Mouse (Mus musculus) spleen, adult 12 weeks (tissue): Measurements from ENCODE around the gene Slc27a1.
A peak's percentile ranks its signal among the peaks of the same experiment; 100 is the strongest.

Experiments used
- DNase-seq: peaks from one replicate; pipeline ENCODE4 v3.0.0; 2022; ENCODE audit warnings: low spot score

The Slc27a1 gene

DNA sequence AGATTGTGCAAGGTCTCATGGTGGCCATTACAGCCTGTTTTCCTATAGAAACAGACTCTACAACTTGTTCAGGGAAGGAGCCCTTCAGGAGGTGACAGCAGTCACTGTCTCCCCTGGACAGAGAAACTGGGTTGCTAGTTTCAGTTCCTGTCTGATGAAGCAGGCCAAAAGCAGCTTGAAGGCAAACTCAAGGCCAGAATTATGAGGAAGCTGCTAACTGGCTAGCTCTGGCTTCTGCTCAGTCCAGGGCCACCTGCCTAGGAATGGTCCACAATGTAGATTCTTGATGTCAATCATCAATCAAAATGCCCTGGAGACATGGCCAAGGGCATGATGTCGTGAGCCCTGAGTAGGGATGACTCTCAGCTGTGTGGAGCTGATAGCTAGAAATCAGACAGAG is 56.4 kb downstream of the Slc27a1 start:
- no peak for DNase-seq

DNA sequence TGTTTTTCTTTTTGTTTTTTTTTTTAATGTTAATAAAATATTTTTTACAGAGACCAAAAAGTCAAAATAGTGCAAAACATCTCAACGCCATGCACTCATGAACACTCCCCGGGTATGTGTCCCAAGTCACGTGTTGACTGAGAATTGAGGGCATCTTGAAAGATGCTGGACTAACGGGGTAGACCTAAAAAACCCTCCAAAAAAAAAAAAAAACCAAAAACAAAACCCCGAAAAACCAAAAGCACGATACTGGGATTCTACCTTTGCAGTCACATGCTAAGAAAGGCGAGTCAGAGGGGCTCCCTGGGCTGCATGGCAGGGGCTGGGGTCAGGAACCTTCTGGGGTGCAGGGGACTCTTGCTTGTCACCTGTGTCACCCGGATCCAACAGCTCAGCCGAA is 58.1 kb downstream of the Slc27a1 start:
- DNase-seq = no peak

DNA sequence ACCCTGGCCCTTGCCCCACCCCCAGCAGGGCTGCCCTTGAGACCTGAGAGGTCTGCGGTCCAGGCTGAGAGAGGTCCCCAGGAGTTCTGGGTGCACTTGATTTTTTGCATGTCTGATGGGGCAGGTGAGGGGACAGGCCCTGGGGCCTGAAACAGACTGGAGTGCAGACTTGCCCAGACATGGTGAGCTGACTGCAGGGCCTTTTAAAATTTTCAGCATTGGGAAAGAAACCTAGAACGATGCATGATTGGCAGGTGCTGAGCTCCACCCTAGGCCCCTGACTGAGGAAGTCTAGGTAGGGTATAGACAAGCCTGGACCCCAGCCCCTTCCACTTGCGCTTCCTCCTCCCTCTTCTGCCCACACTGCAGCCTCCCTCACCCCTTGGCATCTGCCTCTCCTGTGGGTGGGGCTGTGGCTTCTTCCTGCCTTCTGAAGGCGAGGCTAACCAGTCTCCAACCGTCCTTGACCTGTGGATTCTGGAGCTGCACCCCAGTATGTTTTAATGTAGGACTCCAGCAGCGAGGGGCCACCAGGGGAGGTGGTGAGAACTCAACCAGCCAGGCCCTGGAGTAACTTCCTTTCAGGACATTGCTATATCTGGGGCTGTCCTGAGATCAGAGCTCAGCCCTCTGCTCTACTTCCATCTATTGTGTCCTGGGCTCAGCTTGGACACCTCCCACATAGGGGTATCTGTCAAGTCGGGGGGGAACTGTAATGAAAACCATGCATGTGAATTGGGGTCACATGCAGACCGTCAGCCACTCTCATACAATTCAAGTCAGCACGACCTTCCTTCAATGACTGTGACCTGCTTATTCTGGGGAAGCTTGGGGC is 58.8 kb downstream of the Slc27a1 start:
- no peak for DNase-seq

DNA sequence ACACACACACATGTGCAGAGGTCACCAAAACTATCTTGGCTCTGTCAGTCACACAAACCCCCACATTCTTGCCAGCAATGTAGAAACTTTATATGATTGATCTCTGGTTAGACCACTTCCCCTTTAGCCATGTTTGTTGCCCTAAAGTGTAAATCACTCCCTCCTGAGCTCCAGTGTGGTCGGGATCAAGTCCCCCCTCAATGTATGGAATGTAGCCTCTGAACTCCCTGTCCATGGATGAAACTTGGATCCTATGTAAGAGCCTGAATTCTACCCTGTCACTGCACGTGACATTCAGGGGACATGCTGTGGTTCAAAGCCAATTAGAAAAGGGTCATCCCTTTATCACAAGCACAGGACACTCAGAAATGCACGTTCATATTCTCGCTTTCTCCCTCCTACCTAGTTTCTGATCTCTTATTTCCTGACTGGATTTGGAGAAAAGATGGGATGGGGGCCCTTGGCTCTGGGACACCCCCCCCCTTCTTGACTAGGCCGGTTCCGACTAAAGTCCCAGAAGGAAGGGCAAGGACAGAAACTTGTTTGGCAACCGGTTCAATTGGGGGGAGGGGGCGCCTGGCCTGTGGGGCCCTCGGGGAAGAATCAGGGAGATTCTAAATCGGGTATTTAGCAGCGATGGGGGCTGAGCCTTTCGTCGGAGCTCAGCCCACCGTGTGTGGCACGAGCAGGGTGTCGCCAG is 59.9 kb downstream of the Slc27a1 start:
- no peak for DNase-seq

DNA sequence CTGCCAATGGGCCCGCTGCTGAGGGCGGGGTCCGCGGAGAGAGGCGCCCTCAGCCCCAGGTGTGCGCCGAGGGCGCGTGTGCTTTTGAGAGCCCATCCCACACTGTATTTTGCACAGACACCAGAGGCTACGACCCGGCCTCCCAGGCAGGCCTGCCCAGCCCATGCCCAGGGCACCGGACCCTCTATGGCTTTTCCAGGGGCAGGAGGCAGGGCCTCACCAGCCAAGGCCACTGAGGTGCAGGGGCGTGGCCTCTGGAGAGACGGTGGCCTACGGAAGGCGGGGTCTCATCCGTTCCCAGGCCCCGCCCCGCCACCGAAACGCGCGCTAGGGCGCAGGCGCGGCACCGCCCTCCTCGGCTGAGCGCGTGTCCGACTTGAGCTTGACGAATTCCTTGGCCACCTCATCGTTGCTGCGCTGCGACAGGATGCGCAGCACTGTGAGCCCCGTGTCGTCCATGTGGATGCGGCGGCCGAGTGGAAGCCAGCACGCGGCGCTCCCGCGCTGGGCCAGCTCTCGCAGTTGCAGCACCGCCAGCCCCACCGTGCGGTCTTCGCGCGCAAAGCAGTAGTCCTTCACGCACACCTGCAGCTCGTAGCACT is 60.5 kb downstream of the Slc27a1 start:
- DNase-seq = peak; percentile 85

DNA sequence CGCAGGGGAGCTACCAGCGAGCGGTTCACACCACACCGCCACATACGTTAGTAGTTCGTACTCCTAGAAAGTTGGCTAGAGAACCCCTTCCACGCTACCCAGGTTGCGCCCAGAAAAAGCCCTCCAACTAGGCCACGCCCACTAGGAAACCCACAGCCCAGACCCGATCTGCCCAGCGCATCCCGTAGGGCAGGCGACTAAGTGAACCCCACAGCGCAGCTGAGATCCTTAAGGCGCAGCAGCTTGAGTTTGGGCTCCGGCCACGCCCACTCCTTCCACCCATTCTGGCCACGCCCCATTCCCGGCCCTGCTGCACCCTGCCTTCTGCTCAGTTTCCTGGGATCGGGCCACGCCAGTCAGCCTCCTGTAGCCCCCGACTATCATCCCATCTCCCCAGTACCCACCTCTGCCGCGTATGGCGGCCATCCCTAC is 61.1 kb downstream of the Slc27a1 start:
- no peak for DNase-seq

DNA sequence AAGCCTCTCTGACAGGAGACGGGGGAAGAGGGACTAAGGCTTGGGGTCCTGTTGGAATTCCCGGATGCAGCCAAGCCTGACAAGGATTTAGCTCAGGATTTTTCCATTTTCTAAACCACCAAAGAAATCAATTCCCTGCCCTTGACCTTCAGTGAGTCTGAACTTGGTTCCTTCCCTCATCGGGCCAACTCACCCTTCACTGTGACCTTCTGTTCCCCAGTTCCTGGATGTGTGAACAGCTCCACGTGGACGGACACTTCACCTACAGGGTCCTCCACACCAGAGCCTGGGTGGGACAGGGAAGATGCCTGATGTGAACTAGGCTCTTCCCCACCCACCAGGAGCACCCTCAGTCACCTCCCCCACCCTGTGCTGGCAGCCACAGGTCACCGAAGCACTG is 62.1 kb downstream of the Slc27a1 start:
- no peak for DNase-seq

DNA sequence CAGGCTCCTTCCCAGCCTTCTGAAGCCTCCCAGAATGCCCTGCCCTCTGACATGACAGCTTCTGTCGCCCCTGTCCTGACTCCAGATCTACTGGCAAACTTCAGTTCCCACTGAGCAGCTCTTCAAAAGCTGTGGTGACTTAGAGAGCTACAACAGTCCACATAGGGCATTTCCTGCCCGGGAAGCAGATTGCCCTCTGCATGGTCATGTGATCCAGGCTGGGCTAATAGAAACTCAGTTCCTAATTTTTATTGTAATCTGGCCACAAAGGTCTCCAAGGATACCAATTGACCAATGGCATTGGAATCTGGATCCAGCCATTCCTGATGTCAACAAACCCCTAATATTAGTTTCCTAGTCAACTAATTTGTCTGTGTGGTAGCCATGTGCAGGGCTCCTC is 63.2 kb downstream of the Slc27a1 start:
- no peak for DNase-seq

DNA sequence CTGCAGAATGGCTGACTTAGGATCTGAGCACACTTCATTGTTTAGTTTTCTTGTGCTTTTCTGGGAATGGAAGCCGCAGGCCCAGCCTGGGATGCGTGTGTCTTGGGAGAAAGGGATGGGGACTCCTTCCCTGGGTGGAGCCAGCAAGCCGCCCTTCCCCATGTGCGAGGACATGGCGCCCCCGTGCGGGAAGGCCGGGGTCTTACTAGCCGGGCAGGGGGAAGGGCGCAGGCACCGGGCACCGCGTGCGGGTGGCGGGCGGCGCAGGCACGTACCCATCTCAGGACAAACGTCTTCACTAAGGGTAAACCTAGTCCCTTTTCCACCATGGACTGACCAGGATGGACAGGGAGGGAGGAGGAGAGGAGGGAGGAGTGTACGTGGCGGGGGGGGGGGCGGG is 64.5 kb downstream of the Slc27a1 start:
- DNase-seq = peak; percentile 57

DNA sequence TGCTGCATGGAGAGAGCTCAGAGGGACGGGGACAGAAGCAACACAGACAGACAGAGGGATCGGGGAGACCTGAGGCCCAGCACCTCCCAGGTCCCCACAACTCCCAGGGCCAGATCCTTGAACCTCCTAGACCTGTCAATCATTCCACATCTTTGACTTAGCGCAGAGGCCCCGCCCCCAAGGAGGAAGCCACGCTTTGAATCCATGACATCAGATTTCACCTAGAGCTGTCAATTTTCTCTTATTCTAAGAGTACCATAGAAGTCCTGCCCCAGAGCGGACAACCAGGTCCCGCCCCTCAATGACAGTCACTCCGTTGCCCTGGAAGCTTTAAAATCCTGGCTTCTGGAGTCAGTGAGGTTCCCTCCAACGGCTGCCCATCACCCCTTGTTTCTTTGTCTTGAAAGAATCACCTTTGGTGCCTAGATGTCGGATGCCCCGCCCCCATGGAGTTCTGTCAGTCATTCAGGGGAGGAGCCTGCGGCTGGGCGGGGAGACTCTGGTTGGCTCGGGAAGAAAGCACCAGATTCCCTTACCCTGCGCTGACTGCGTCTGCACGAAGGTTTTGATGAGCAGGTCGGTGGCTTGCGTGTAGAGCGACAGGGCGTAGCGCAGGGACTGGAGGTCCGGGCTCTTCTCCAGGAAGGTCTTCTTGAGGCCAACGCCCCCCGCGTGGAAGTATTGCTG is 65.4 kb downstream of the Slc27a1 start:
- DNase-seq = no peak
